Mouse (Mus musculus) thymus, adult 2 months (tissue): ENCODE measurements around the gene Nrcam. TPM values are rescaled to one million over a fixed set of nuclear protein-coding genes. Genes with fewer than 3 reads are reported as not detected.

Source experiments
- DNase-seq: peaks from one replicate; pipeline ENCODE4 v3.0.0; 2021
- H3K27ac ChIP-seq: fragments of 200-500 bp; 2 replicates; pipeline ENCODE4 v1.5.1; 2012; ENCODE audit warnings: low read length, control low read depth; ENCODE audit not compliant: control insufficient read depth, insufficient read depth
- H3K27me3 ChIP-seq: fragments of 200-500 bp; 2 replicates; pipeline ENCODE4 v1.6.1; 2012; ENCODE audit warnings: mild to moderate bottlenecking, low read length, moderate library complexity, mixed read lengths; ENCODE audit not compliant: control insufficient read depth, insufficient read depth
- H3K36me3 ChIP-seq: fragments of 200-500 bp; 2 replicates; pipeline ENCODE4 v1.6.1; 2012; ENCODE audit warnings: mild to moderate bottlenecking, low read length, moderate library complexity; ENCODE audit not compliant: control insufficient read depth, insufficient read depth
- H3K4me1 ChIP-seq: fragments of 200-500 bp; replicated peaks from 2 replicates; pipeline ENCODE4 v1.6.1; 2012; ENCODE audit warnings: low read length; ENCODE audit not compliant: control insufficient read depth, insufficient read depth
- H3K4me3 ChIP-seq: fragments of 200-500 bp; 2 replicates; pipeline ENCODE4 v1.5.1; 2012; ENCODE audit warnings: mild to moderate bottlenecking, low read length, control low read depth, moderate library complexity; ENCODE audit not compliant: control insufficient read depth, insufficient read depth
- CTCF ChIP-seq: fragments of 200-500 bp; IDR thresholded peaks from 2 replicates; pipeline ENCODE4 v1.5.1; 2012; ENCODE audit warnings: mild to moderate bottlenecking, control low read depth, low read length, moderate library complexity, borderline replicate concordance; ENCODE audit not compliant: control insufficient read depth, poor library complexity, insufficient read depth; ENCODE audit errors: extremely low read depth
- POLR2A ChIP-seq: fragments of 200-500 bp; IDR thresholded peaks from 2 replicates; pipeline ENCODE4 v1.6.1; 2012; ENCODE audit warnings: mild to moderate bottlenecking, low read length, control low read depth, moderate library complexity; ENCODE audit not compliant: control insufficient read depth, poor library complexity, insufficient read depth; ENCODE audit errors: extremely low read depth
- WGBS: fragments of 180-500 bp; shearing (Covaris S2); methylation state at CpG from one replicate; pipeline ENCODE4 v1.1.7; 2018; 5-methylcytosine and 5-hydroxymethylcytosine counted together
- polyA plus RNA-seq: library from polyadenylated mRNA; depleted of rRNA; stranded (reverse); fragments of >200 nt; gene quantifications from 2 replicates; pipeline ENCODE4 v1.2.3, GENCODE M21; 2012

Nrcam gene
- polyA plus RNA-seq, 1 experiment, result 0.97 TPM

DNA sequence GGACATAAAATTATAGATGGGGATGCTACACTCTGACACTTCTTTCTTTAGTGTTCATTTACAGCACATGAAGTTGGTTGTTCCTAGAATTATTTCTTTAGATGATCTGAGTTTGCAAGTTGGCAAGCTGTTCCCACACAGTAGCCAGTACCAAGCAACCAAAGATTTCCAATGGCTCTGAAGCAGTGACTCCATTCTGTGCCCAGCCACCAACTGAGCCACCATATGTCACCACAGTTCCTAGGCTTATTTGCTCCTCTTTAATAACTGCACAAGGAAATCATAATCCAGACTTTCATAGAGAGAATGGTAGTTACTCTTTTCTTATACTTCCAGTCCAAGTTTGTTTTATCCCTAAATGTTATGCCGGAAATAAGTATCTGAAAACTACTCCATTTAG lies 226.1 kb downstream of the Nrcam start:
- no peak for TF ChIP-seq CTCF
- no peak for TF ChIP-seq POLR2A
- no peak overlapping the region for H3K27ac ChIP-seq
- no peaks in the 10 kb centered on the region for H3K4me1 ChIP-seq
- no peak for DNase-seq
- WGBS, result 95% methylated on average over 1 of the region's 1 CpGs
- no peaks in the 10 kb centered on the region for H3K36me3 ChIP-seq
- H3K27me3 ChIP-seq, result no peaks in the 10 kb centered on the region
- no peak overlapping the region for H3K4me3 ChIP-seq

DNA sequence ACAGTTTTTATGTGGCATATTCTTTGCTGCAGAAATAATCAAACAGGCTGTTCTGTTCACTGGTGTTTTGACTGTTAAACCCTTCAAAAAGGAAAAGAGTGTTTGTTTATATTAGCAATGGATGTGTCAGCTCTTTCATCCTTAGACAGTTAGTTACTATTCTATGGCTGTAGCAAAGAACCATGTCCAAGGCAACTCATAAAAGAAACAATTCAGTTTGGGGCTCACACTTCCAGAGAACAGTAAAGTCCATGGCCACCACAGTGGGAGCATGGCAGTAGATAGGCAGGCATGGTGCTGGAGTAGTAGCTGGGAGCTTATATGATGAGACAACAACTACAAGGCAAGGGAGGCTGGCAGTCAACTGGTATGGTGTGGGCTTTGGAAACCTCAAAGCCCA lies 231.3 kb downstream of the Nrcam start:
- H3K4me1 ChIP-seq, result no peaks in the 10 kb centered on the region
- H3K36me3 ChIP-seq, result no peaks in the 10 kb centered on the region
- no peak for TF ChIP-seq CTCF
- no peak for TF ChIP-seq POLR2A
- H3K27me3 ChIP-seq, result no peaks in the 10 kb centered on the region
- H3K4me3 ChIP-seq, result no peak overlapping the region
- DNase-seq, result no peak
- H3K27ac ChIP-seq, result no peak overlapping the region

DNA sequence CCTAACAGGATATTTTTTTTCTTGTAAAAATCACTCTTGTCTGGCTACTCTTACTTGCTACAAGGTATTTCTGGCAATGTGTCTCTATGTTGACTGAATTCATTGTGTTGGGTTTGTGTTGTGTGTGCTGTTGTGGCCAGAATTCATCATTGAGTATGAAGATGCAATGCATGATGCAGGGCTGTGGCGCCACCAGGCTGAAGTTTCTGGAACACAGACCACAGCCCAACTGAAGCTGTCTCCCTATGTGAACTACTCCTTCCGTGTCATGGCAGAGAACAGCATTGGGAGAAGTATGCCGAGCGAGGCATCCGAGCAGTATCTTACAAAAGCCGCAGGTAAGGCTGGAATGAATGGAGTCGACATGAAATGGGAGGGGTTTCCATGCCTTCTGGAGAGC lies 241.4 kb downstream of the Nrcam start:
- H3K4me3 ChIP-seq, result no peak overlapping the region
- 86% methylated on average over 7 of the region's 7 CpGs for WGBS
- no peaks in the 10 kb centered on the region for H3K36me3 ChIP-seq
- no peak overlapping the region for H3K27ac ChIP-seq
- H3K4me1 ChIP-seq, result no peaks in the 10 kb centered on the region
- TF ChIP-seq POLR2A (no peak), CTCF (no peak)
- DNase-seq, result no peak
- no peaks in the 10 kb centered on the region for H3K27me3 ChIP-seq

DNA sequence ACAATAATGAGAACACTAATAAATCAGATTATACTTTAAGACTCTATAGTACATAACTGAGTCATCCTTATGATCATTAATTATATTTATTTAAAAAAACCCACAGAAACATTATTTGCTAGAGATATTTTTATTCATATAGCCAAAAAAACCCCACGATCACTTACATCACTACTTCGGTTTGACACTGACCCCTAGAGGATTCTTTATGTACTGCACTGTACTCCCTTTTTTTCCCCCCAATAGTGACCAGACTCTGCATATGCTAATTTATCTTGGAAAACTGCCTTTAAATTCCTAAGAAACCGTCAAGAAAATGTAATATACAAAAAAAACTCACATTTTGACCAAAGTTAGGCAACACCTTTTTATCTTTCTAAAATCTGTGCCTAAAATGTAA lies 244.0 kb downstream of the Nrcam start:
- WGBS, result 3% methylated on average over 3 of the region's 3 CpGs
- no peak overlapping the region for H3K4me3 ChIP-seq
- H3K27me3 ChIP-seq, result no peaks in the 10 kb centered on the region
- no peak overlapping the region for H3K27ac ChIP-seq
- H3K36me3 ChIP-seq, result no peaks in the 10 kb centered on the region
- H3K4me1 ChIP-seq, result no peaks in the 10 kb centered on the region
- no peak for DNase-seq
- TF ChIP-seq CTCF (no peak), POLR2A (no peak)

DNA sequence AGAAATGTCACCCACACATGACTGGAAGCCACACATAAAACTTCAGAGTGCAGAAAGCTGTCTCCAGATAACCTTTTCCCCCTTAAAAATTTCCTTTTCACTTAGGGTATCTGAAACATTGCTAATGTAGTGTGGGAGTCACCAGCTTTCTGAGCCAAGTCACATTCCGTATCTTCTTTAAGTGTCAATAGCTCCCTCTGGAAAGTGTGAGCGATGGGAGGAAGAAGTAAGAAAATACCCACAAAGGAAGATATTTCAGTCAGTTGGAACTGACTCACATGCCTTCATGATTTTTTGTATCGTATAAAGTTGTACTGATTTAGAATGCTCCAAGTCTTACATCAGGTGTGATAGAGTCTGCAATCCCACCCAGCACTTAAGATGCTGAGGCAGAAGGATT lies 245.5 kb downstream of the Nrcam start:
- no peak for DNase-seq
- 93% methylated on average over 3 of the region's 3 CpGs for WGBS
- Histone ChIP-seq H3K4me1 (no peaks in the 10 kb centered on the region), H3K36me3 (no peaks in the 10 kb centered on the region), H3K27me3 (no peaks in the 10 kb centered on the region), H3K4me3 (no peak overlapping the region), H3K27ac (no peak overlapping the region)
- TF ChIP-seq POLR2A (no peak), CTCF (no peak)

DNA sequence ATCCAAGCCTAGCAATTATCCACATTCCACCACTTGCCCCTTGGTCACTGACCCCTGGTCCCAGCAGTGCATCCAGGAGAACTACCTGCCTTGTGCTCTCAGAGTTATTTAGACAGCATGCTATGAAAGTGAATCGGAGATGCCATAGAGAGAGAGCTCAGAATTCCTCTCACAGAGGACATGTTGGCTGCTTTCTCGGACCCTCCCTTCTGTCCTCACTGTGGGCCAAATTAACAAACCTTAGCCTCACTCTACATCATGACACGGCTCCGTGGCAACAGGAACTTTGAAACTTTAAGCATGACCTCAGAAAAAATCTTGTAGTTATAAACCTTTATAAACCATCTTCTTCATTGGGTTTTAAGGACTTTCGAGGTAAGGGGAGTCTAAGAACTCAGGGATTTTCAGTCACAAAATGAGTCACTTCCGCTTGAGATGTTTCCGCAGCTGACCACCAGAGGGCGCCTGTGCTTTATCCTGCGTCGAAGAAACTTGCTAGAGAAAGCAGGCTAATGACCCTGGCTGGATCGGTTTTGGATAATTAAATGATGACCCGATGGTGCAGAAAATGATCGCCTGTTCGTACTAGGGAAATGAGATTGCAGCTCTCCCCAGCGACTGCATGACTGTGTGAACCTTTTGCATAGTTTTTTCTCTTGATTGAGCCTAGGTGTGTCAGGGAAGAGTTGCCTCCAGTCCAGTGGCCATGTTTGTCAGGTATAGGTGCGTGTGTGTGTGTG lies 272.9 kb downstream of the Nrcam start:
- WGBS, result 42% methylated on average over 16 of the region's 16 CpGs
- no peak overlapping the region for H3K4me3 ChIP-seq

More for the DNA sequence above, 272.9 kb downstream of the Nrcam start:
- no peak for TF ChIP-seq POLR2A
- no peak for TF ChIP-seq CTCF
- Histone ChIP-seq H3K27ac (no peak overlapping the region), H3K27me3 (no peaks in the 10 kb centered on the region), H3K4me1 (no peaks in the 10 kb centered on the region), H3K36me3 (no peaks in the 10 kb centered on the region)
- peak; percentile 40 for DNase-seq
